ENCODE assay signal across 9 mouse cellular contexts in genomic region chr6:90808544-90808943, GRCm38 (mm10).
DNase-seq lines count a peak whose midpoint lies in the region; ATAC-seq lines count a peak whose summit lies in the region.
"Had no signal": no experiment of that assay in that cellular context is flagged by ENCODE, and none has a peak within 500 bp of the region (broad histone marks: within the 10 kb centered on the region; RNA-seq: fewer than 3 reads in every experiment).

No protein-coding gene starts in this region.

- peak overlapping the region; percentile 91 for H3K4me2 ChIP-seq in midbrain, embryonic 16.5 days (ENCODE audit: low read length)

- no peaks in the 10 kb centered on the region for H3K36me3 ChIP-seq in midbrain, embryonic 16.5 days (ENCODE audit: control insufficient read depth, insufficient read depth, low read length)

- no peak overlapping the region; the same call in 1 of the 2 replicates for H3K27ac ChIP-seq in midbrain, embryonic 16.5 days (ENCODE audit: low read length)

- WGBS in midbrain, embryonic 16.5 days = 11% methylated on average over 5 of the region's 5 CpGs

- no peaks in the 10 kb centered on the region for H3K9me3 ChIP-seq in midbrain, embryonic 16.5 days (replicated peaks; ENCODE audit: control insufficient read depth, low read length, poor library complexity, severe bottlenecking)

- peaks cover 49% of the 10 kb centered on the region for H3K4me1 ChIP-seq in midbrain, embryonic 16.5 days (ENCODE audit: control insufficient read depth, insufficient read depth, low read length)

- H3K27me3 ChIP-seq in midbrain, embryonic 16.5 days (ENCODE audit: control insufficient read depth, insufficient read depth, low read depth, low read length) = no peaks in the 10 kb centered on the region

- no peak for ATAC-seq in midbrain, embryonic 16.5 days

- peak overlapping the region; percentile 51 for H3K4me3 ChIP-seq in midbrain, embryonic 16.5 days (ENCODE audit: low read depth, low read length)
- H3K4me3 ChIP-seq: erythroblast, embryonic 14.5 days had no signal

- peak; percentile 8 to 20 for DNase-seq in kidney, postnatal 4 days
- DNase-seq in kidney, adult 8-10 months = no peak
- DNase-seq in cerebellum, adult 9-11 months = peak; percentile 72
- peak; percentile 18 for DNase-seq in heart, postnatal 4 days
- DNase-seq in adipocyte (ENCODE audit: low spot score) = no peak
- DNase-seq in layer of hippocampus, adult 18-20 months (ENCODE audit: low spot score in 2 of 2) = no peak
- no peak for DNase-seq in frontal cortex, postnatal 10 days (ENCODE audit: low spot score in 2 of 2)

- peak overlapping the region; percentile 75 for H3K9ac ChIP-seq in midbrain, embryonic 16.5 days (ENCODE audit: low read depth, low read length)

Comparison
In these comparisons a context has a peak if more than half of its experiments do, and no peak if none do; other contexts are left out.
1. DNase-seq: peak in kidney, postnatal 4 days (2 of 2), cerebellum, adult 9-11 months (single experiment) and heart, postnatal 4 days (single experiment); none in kidney, adult 8-10 months (0 of 2), adipocyte (single experiment), layer of hippocampus, adult 18-20 months (0 of 2) and frontal cortex, postnatal 10 days (0 of 2).